Mouse (Mus musculus): ENCODE results near the gene Rtn3. TPM values are rescaled to one million over a fixed set of nuclear protein-coding genes. Genes with fewer than 3 reads are reported as not detected.

The Rtn3 gene
- polyA plus RNA-seq, 1 experiment: 345 TPM

- H3K27ac ChIP-seq (ENCODE audit: insufficient read depth, low read depth, low read length): no peak overlapping the region
- TF ChIP-seq POLR2A (IDR thresholded peaks at IDR 0.05; ENCODE audit: insufficient read depth, low read depth, low read length) (no peak), CTCF (IDR thresholded peaks at IDR 0.05; ENCODE audit: insufficient read depth, low read depth, low read length) (no peak)
- WGBS: 82% methylated on average over 2 of the region's 2 CpGs
Measured at GRCm38 (mm10) chr19:7470643-7471042, 12.4 kb downstream of the Rtn3 start.

GRCm38 (mm10) chr19:7467915-7468314 lies 15.2 kb downstream of the Rtn3 start:
- no peaks in the 10 kb centered on the region for H3K4me1 ChIP-seq (ENCODE audit: control insufficient read depth, insufficient read depth, low read length)
- H3K4me3 ChIP-seq (ENCODE audit: insufficient read depth, low read depth, low read length): no peak overlapping the region
- H3K27ac ChIP-seq (ENCODE audit: insufficient read depth, low read depth, low read length): no peak overlapping the region
- no peak for TF ChIP-seq CTCF (IDR thresholded peaks at IDR 0.05; ENCODE audit: insufficient read depth, low read depth, low read length)
- TF ChIP-seq POLR2A (IDR thresholded peaks at IDR 0.05; ENCODE audit: insufficient read depth, low read depth, low read length): no peak

More at GRCm38 (mm10) chr19:7470643-7471042, 12.4 kb downstream of the Rtn3 start:
- Histone ChIP-seq H3K4me3 (ENCODE audit: insufficient read depth, low read depth, low read length) (no peak overlapping the region), H3K4me1 (ENCODE audit: control insufficient read depth, insufficient read depth, low read length) (no peaks in the 10 kb centered on the region)

- 0 out of 2 replicates have a peak, but pooled peaks cover 2% of the 10 kb centered on the region for H3K4me1 ChIP-seq (ENCODE audit: control insufficient read depth, insufficient read depth, low read length)
- H3K4me3 ChIP-seq (ENCODE audit: insufficient read depth, low read depth, low read length): no peak overlapping the region
- WGBS: 90% methylated on average over 2 of the region's 2 CpGs
- H3K27ac ChIP-seq (ENCODE audit: insufficient read depth, low read depth, low read length): no peak overlapping the region
- TF ChIP-seq POLR2A (IDR thresholded peaks at IDR 0.05; ENCODE audit: insufficient read depth, low read depth, low read length): no peak
- no peak for TF ChIP-seq CTCF (IDR thresholded peaks at IDR 0.05; ENCODE audit: insufficient read depth, low read depth, low read length)
Measured at GRCm38 (mm10) chr19:7459370-7459769, 23.7 kb downstream of the Rtn3 start.

- Histone ChIP-seq H3K27ac (ENCODE audit: insufficient read depth, low read depth, low read length) (no peak overlapping the region), H3K4me3 (ENCODE audit: insufficient read depth, low read depth, low read length) (no peak overlapping the region), H3K4me1 (ENCODE audit: control insufficient read depth, insufficient read depth, low read length) (0 out of 2 replicates have a peak, but pooled peaks cover 2% of the 10 kb centered on the region)
- TF ChIP-seq CTCF (IDR thresholded peaks at IDR 0.05; ENCODE audit: insufficient read depth, low read depth, low read length) (no peak), POLR2A (IDR thresholded peaks at IDR 0.05; ENCODE audit: insufficient read depth, low read depth, low read length) (no peak)
Measured at GRCm38 (mm10) chr19:7458901-7459300, 24.2 kb downstream of the Rtn3 start.

- WGBS: 45% methylated on average over 2 of the region's 2 CpGs
Measured at GRCm38 (mm10) chr19:7456803-7457202, 26.3 kb downstream of the Rtn3 start.

GRCm38 (mm10) chr19:7445596-7445995 lies 37.5 kb downstream of the Rtn3 start:
- Histone ChIP-seq H3K4me1 (ENCODE audit: control insufficient read depth, insufficient read depth, low read length) (peaks cover 4% of the 10 kb centered on the region), H3K27ac (ENCODE audit: insufficient read depth, low read depth, low read length) (no peak overlapping the region), H3K4me3 (ENCODE audit: insufficient read depth, low read depth, low read length) (no peak overlapping the region)
- TF ChIP-seq CTCF (IDR thresholded peaks at IDR 0.05; ENCODE audit: insufficient read depth, low read depth, low read length) (no peak), POLR2A (IDR thresholded peaks at IDR 0.05; ENCODE audit: insufficient read depth, low read depth, low read length) (no peak)
- 50% methylated on average over 1 of the region's 1 CpGs for WGBS

More at GRCm38 (mm10) chr19:7456803-7457202, 26.3 kb downstream of the Rtn3 start:
- H3K4me1 ChIP-seq (ENCODE audit: control insufficient read depth, insufficient read depth, low read length): 0 out of 2 replicates have a peak, but pooled peaks cover 2% of the 10 kb centered on the region
- TF ChIP-seq POLR2A (IDR thresholded peaks at IDR 0.05; ENCODE audit: insufficient read depth, low read depth, low read length) (no peak), CTCF (IDR thresholded peaks at IDR 0.05; ENCODE audit: insufficient read depth, low read depth, low read length) (no peak)
- no peak overlapping the region for H3K4me3 ChIP-seq (ENCODE audit: insufficient read depth, low read depth, low read length)
- no peak overlapping the region for H3K27ac ChIP-seq (ENCODE audit: insufficient read depth, low read depth, low read length)

- Histone ChIP-seq H3K27ac (ENCODE audit: insufficient read depth, low read depth, low read length) (no peak overlapping the region), H3K4me3 (ENCODE audit: insufficient read depth, low read depth, low read length) (no peak overlapping the region), H3K4me1 (ENCODE audit: control insufficient read depth, insufficient read depth, low read length) (peaks cover 4% of the 10 kb centered on the region)
- 68% methylated on average over 2 of the region's 2 CpGs for WGBS
- TF ChIP-seq POLR2A (IDR thresholded peaks at IDR 0.05; ENCODE audit: insufficient read depth, low read depth, low read length) (no peak), CTCF (IDR thresholded peaks at IDR 0.05; ENCODE audit: insufficient read depth, low read depth, low read length) (no peak)
Measured at GRCm38 (mm10) chr19:7445105-7445504, 38.0 kb downstream of the Rtn3 start.

- Histone ChIP-seq H3K4me3 (ENCODE audit: insufficient read depth, low read depth, low read length) (no peak overlapping the region), H3K4me1 (ENCODE audit: control insufficient read depth, insufficient read depth, low read length) (peaks cover 4% of the 10 kb centered on the region), H3K27ac (ENCODE audit: insufficient read depth, low read depth, low read length) (no peak overlapping the region)
- WGBS: 57% methylated on average over 14 of the region's 14 CpGs
- TF ChIP-seq CTCF (IDR thresholded peaks at IDR 0.05; ENCODE audit: insufficient read depth, low read depth, low read length) (0 out of 2 replicates have a peak, but pooled peaks have one; percentile 38), POLR2A (IDR thresholded peaks at IDR 0.05; ENCODE audit: insufficient read depth, low read depth, low read length) (no peak)
Measured at GRCm38 (mm10) chr19:7441493-7441892, 41.6 kb downstream of the Rtn3 start.

GRCm38 (mm10) chr19:7438295-7438694 lies 44.8 kb downstream of the Rtn3 start:
- Histone ChIP-seq H3K4me3 (ENCODE audit: insufficient read depth, low read depth, low read length) (no peak overlapping the region), H3K27ac (ENCODE audit: insufficient read depth, low read depth, low read length) (no peak overlapping the region), H3K4me1 (ENCODE audit: control insufficient read depth, insufficient read depth, low read length) (peaks cover 4% of the 10 kb centered on the region)
- TF ChIP-seq POLR2A (IDR thresholded peaks at IDR 0.05; ENCODE audit: insufficient read depth, low read depth, low read length) (no peak), CTCF (IDR thresholded peaks at IDR 0.05; ENCODE audit: insufficient read depth, low read depth, low read length) (no peak)

All from olfactory bulb, adult 2 months (tissue).